Mouse (Mus musculus): ENCODE measurements at regions not wholly inside any gene's neighbourhood (a gene's known extent, or its start where the extent isn't known, plus 50 kb on each side); places are given as distances from the start of the nearest gene placed in this dataset.

GRCm38 (mm10) chr7:71041388-71041787, 309.9 kb downstream of the Gm10295 start:
- DNase-seq (ENCODE audit: low spot score) = no peak

- no peak for DNase-seq (ENCODE audit: low spot score)
Measured at GRCm38 (mm10) chr7:71040846-71041245, 310.4 kb downstream of the Gm10295 start.

GRCm38 (mm10) chr7:71038537-71038936, 312.7 kb downstream of the Gm10295 start:
- no peak for DNase-seq (ENCODE audit: low spot score)

- DNase-seq (ENCODE audit: low spot score) = no peak
Measured at GRCm38 (mm10) chr7:71033121-71033520, 318.2 kb downstream of the Gm10295 start.

GRCm38 (mm10) chr7:71023946-71024610, 327.2 kb downstream of the Gm10295 start:
- no peak for DNase-seq (ENCODE audit: low spot score)

GRCm38 (mm10) chr7:71023253-71023945, 327.9 kb downstream of the Gm10295 start:
- no peak for DNase-seq (ENCODE audit: low spot score)
